Mouse (Mus musculus) embryonic fibroblast, embryonic 13.5 days (primary cell): Measurements from ENCODE around the gene Sap30.

Source experiments
- CTCF ChIP-seq: IDR thresholded peaks from 2 replicates; pipeline ENCODE4 v1.5.1; 2011; ENCODE audit warnings: mild to moderate bottlenecking, control low read depth, low read length, moderate library complexity, borderline replicate concordance; ENCODE audit not compliant: insufficient read depth
- POLR2A ChIP-seq: IDR thresholded peaks from 2 replicates; pipeline ENCODE4 v1.6.1; 2011; ENCODE audit warnings: low read depth, mild to moderate bottlenecking, control low read depth, low read length, moderate library complexity

DNA sequence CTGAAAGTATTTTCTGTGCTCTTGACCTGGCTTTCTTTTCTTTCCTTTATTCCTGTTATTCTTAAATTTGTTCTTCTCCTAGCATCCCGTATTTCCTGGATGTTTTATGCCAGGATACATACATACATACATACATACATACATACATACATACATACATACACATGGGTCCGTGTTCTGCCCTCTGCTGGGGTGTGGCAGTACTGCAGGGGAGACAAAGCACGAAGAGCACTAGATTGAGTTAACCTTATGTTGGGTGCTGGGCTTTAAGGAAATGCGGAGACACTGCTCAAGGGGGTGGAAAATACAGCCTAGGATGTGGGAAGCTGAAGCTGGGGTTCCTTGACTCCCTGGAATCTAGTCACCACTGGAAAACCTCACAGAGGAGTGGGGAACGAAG, 16.0 kb upstream of the Sap30 start:
- TF ChIP-seq POLR2A (no peak), CTCF (peak; percentile 76; the same call in 1 of the 2 replicates)
